Mouse (Mus musculus): Measurements from ENCODE around the gene Gm35134.
"Not testable (repeated sequence)": the region's sequence is repeated elsewhere in the genome, so short reads cannot be mapped to it uniquely, and the experiment has no call there.

DNA sequence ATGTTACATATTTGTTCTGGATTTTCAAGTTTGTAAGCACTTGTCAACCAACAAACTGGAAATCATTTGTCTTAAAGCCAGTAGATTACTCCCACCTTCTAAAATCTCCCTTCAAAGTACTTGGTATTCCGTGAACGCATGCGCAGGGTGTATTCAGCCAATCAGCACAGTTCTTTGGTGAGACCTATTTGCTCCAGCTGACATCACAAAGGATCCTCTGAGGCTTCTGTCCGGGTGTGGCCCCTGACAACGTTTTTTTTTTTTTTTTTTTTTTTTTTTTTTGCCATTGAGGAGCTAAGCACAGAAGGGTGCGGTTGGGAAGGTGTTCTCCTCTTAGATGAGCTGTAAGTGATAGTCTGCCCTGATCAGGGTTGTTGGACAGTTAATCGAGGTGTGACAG is at the start of gene Gm35134:
- TF ChIP-seq POLR2A, CTCF (IDR thresholded peaks at IDR 0.05; ENCODE audit: extremely low read depth, insufficient read depth, low read length): not testable (repeated sequence)
